Mouse (Mus musculus) embryonic stem cell, embryonic (primary cell): ENCODE measurements around the gene Crlf2.

Experiments
- CTCF ChIA-PET, 4 experiments: fragments of 300-600 bp in 2 of 4; fragments of 350-600 bp in 2 of 4; sonication (Branson Sonifier 250); formaldehyde crosslinking; loops; one replicate each; lab custom pipeline; 2022; ENCODE audit warnings: inconsistent platforms in 2 of 4; lab: Charles Lee
- POLR2A ChIA-PET, 4 experiments: fragments of 300-600 bp in 2 of 4; fragments of 350-600 bp in 2 of 4; sonication (Branson Sonifier 250); formaldehyde crosslinking; loops; one replicate each; lab custom pipeline; 2022; ENCODE audit warnings: antibody characterized with exemption in 4 of 4, inconsistent platforms in 1 of 4; lab: Charles Lee

Gene Crlf2

DNA sequence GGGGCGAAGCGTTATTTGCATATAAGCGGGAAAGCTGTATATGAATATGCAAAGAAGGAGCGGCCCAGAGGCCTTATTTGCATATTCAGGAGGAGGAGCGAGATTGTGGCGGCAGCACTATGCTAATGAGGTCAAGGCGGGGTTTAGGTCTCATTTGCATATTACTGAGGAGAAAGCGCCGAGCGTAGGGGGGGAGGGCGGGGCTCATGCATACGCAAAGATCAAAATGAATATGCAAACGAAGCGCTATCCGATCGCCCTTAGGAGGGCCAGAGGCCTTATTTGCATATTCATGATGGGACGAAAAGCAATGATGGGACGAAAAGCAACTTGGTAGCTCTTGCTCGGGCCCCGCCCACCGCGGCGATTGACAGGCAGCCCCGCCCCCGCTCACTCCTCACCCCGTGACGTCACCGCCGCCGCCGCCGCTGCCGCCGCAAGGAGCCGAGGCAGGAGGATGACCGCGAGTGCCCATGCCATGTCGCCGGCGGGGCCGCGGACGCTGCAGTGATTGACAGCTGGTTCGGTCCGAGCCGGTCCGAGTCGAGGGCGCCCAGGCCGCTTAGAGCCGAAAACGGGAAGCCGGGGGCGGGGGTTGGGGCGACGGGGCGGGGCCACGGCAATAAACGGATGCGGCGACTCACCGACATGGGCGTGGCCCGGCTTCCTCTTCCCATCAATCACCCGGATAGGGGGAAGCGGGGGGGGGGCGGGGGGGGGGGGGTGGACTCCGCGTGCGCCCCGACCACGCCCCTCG lies at the start of gene Crlf2:
Crlf2 (minus strand) TSS at position 590 of the 757 bp plus-strand sequence.
- CTCF ChIA-PET = interaction anchor here in 1 of 4 experiments (0.7 to 1.0 kb wide), 2 partner anchors 9 to 673 kb away, joined by 3 read pairs; no protein-coding TSS in a partner anchor
- POLR2A ChIA-PET = interaction anchor here in 3 of 4 experiments (0.5 to 3.1 kb wide), 42 partner anchors 9 to 1493 kb away, joined by 3 to 89 read pairs (median 4); partner anchors contain the start of genes Gm35315 (in 2 of the 3), 4930522L14Rik (in 1 of the 3), Ankle2 (in 1 of the 3) and Chfr (in 1 of the 3)

DNA sequence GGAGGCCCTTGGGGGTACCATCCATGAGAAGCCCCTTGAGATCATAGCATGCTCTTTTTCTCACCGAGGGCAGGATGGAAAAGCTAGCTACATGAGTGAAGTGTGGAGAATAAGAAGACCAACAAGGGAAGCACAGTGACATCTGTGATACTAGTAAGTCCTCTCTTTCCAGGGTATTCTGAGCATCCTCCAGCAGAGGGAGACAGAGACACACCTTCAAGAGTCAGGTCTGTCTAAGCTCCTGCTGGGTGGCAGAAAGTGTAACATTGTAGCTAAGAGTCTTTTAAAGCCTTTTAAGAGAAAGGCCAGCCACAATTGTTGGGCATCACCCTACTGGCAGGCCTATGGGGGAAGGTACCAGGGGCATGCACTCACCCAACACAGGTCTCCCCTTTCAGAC lies 43.8 kb upstream of the Crlf2 start:
- ChIA-PET CTCF (interaction anchor here in 2 of 4 experiments (0.6 to 1.1 kb wide), 4 partner anchors 54 to 413 kb away, joined by 3 to 6 read pairs (median 4); no protein-coding TSS in a partner anchor), POLR2A (interaction anchor here in 1 of 4 experiments (1.3 kb wide), 1 partner anchor 264 kb away, joined by 3 read pairs; no protein-coding TSS in a partner anchor)

DNA sequence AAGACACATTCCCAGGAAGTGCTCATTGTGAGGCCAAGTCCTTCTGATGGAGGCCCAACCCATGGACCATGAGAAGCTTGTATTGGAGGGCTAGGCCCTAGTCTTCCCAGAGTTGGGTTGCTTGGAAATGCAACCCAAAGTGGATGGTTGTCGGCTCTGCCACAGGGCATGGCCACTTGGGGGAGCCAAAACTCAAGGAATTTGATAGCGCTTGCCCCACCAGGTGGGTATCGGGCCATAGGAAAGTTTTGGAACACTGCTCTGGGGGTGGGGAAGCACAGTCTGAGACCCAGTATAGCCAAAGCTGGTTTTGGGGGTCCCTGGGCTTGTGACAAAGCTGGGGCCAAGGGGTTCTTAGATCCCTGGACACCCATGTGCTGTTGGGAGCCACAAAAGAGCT lies 42.3 kb upstream of the Crlf2 start:
- POLR2A ChIA-PET = interaction anchor here in 3 of 4 experiments (0.7 to 1.2 kb wide), 3 partner anchors 44 to 244 kb away, joined by 3 read pairs; no protein-coding TSS in a partner anchor
- CTCF ChIA-PET = interaction anchor here in 2 of 4 experiments (0.6 to 0.7 kb wide), 3 partner anchors 40 to 1355 kb away, joined by 3 to 4 read pairs (median 3); no protein-coding TSS in a partner anchor

DNA sequence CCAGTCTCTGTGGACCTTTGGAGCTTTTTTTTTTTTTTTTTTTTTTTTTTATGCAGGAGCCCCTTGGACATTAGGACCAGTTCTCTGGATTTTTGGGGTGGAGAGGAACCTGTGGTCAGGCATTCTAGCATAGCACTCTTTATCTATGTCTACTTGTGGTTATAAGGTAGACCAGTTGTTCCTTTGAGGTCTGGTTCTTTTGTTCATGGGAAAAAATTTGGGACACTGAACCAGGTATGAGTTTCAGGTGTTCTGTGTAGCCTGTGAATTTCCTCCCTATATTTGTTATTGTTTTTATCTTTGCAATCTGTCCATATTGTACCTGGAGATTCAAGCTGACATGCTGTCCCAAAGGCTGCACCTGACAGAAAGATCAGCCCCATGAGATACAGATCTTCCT lies 40.1 kb upstream of the Crlf2 start:
- ChIA-PET CTCF (interaction anchor here in 1 of 4 experiments (0.6 kb wide), 1 partner anchor 313 kb away, joined by 3 read pairs; no protein-coding TSS in a partner anchor), POLR2A (interaction anchor here in 1 of 4 experiments (1.2 kb wide), 1 partner anchor 246 kb away, joined by 6 read pairs; no protein-coding TSS in a partner anchor)

DNA sequence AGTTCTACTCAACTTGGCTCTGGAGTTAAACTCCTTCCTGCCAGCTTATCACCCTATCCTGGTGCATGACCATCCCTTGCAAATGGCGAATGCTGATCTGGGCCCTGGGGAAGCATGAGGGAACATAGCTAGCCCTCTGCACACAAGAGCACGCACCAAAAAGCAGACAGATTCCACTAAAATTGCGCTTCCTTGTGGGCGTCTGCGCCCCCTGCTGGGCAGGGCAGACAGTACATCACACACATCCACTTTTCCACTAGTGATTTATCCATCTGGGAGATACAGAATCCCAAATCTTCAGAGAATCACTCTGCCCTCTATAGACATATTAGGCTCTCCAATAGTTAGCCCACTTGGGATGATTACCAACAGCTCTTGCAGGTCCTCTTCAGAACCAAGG lies 37.9 kb upstream of the Crlf2 start:
- POLR2A ChIA-PET = interaction anchor here in 3 of 4 experiments (0.6 to 1.7 kb wide), 4 partner anchors 38 to 652 kb away, joined by 3 to 4 read pairs (median 3); partner anchors contain the start of gene Crlf2 (in 2 of the 3)
- CTCF ChIA-PET = interaction anchor here in 2 of 4 experiments (0.6 to 1.1 kb wide), 3 partner anchors 26 to 90 kb away, joined by 4 to 7 read pairs (median 5); no protein-coding TSS in a partner anchor

DNA sequence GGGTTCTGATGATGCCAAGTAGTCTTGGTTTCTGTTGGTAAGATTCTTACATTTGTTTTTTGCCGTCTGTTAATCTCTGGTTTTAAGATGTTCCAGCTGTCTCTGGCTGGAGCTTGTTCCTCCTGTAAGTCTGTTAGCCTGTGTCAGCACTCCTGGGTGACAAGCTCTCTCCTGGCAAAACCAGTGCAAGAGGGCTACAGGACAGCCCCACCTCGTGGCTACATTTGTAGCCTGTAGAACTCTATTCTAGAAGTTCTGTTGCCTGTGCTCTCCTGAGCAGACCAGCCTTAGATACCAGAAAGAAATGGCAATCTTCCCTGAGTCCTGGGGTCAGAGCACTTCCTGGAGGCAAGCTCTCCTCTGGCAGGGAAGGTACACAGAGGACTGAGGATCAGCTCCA lies 4.0 kb upstream of the Crlf2 start:
- CTCF ChIA-PET = interaction anchor here in 2 of 4 experiments (0.6 to 0.7 kb wide), 3 partner anchors 13 to 869 kb away, joined by 3 to 4 read pairs (median 3); no protein-coding TSS in a partner anchor
- POLR2A ChIA-PET = interaction anchor here in 2 of 4 experiments (0.7 to 1.1 kb wide), 2 partner anchors 10 to 15 kb away, joined by 3 to 5 read pairs; no protein-coding TSS in a partner anchor

DNA sequence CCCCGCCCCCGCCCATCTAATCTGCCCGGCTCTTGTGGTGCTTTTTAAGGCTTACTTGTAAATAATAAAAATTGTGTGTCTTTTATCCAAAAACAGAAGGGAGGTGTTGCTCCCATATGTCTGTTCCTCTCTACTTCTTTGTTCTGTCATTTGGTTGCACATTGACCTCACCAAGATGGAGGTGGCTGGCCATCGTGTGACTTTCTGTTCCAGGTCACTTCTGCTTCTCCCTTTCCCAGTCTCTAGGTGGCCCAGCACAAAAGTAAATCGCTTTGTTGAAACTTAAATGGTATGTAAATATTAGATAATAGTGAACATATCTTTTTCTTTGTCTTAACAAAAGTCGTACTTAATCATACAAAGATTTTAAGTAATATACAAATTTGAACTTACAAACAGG lies 398 bp upstream of the Crlf2 start:
- CTCF ChIA-PET = interaction anchor here in 1 of 4 experiments (1.0 kb wide), 1 partner anchor 9 kb away, joined by 3 read pairs; no protein-coding TSS in a partner anchor
- POLR2A ChIA-PET = interaction anchor here in 3 of 4 experiments (0.5 to 3.1 kb wide), 25 partner anchors 9 to 1290 kb away, joined by 3 to 89 read pairs (median 5); partner anchors contain the start of genes Ankle2 (in 1 of the 3), Chfr (in 1 of the 3), Dr1 (in 1 of the 3) and Fbrsl1 (in 1 of the 3)

DNA sequence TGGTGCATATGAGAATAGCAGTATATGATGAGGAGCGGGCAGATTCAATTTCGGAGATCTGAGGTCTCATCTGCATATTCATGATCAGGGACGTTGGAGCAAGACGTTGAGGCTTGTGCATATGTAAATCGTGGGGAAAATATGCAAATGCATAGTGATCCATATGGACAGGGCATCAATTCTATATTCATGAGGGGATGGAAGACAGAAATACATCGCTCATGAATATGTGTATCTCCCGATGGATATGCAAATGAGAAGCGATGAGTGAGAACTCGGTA lies 730 bp downstream of the Crlf2 start:
- ChIA-PET POLR2A (interaction anchor here in 3 of 4 experiments (0.5 to 3.1 kb wide), 38 partner anchors 8 to 1493 kb away, joined by 3 to 89 read pairs (median 4); partner anchors contain the start of genes Gm35315 (in 2 of the 3), 4930522L14Rik (in 1 of the 3), Ankle2 (in 1 of the 3) and Chfr (in 1 of the 3)), CTCF (interaction anchor here in 1 of 4 experiments (1.0 kb wide), 1 partner anchor 8 kb away, joined by 3 read pairs; no protein-coding TSS in a partner anchor)

DNA sequence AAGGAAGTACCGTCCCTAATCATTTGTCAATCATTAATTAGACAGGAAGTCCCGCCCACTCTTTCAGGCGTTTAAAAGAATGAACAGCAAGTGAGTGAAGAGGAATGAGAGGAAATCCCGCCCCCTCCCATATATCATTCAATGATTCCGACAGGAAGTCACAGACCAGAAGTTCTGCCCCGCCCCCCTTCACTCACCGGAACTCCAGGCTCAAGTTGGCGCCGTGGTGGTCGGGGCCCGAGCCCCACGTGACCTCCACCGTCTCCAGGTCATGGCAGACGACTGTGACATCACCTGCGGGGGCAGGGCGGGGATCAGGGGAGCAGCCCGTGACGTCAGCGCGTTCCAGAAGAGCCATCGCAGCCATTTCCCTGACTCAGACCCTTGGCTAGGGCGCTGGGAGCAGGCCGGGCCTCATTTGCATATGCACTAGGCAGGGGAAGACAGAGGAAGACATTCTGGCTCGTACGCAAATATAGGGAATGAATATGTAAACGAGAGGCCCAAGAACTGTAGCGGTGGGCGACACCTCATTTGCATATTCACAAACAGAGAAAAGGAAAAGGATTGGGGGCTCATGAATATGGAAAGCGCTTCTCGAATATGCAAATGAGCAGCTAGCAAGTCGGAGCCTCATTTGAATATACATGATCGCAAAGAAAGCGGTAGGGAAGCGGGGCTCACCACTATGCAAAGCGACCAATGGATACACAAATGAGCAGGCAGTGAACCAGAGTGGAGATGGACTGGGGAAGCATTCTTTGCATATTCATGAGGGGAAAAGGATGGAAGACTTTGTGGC lies 1.3 kb downstream of the Crlf2 start:
- ChIA-PET CTCF (no interaction called here), POLR2A (interaction anchor here in 3 of 4 experiments (0.5 to 3.1 kb wide), 34 partner anchors 8 to 1492 kb away, joined by 3 to 89 read pairs (median 5); partner anchors contain the start of genes 4930522L14Rik (in 1 of the 3), Chfr (in 1 of the 3), Dr1 (in 1 of the 3) and Fbrsl1 (in 1 of the 3))

DNA sequence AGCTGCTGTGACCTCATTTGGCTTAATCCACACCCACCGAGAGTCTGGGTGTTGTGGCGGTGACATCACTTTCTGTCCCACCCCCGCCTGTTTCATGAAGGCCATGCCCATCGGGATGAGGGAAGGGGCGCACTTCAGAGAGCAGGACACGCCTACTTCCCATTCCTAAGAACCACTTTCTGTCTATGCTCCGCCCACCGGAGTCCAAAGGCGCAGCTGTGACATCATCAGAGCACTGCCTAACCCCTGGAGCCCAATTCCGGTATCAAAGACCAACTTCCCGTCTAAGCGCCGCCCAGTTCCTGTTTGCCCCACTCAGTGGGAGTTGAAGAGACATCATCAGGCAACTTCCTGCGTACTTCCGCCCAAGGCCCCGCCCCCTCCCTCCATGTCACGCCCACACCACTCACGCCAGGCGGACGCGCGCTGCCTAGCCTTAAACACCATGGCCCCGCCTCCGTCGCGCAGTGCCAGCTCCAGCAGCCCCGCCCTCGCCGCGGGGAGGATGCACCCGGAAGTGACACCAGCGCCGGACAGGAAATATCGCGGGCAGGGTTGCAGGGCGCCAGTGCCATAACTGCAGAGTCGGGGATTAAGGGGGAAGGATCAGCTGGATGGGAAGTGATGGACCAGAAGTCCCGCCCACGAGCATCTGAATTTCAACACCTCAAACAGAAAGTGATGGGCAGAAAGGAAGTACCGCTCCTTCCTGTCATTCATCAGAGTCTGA lies 2.0 kb downstream of the Crlf2 start:
- POLR2A ChIA-PET = interaction anchor here in 3 of 4 experiments (0.6 to 3.1 kb wide), 18 partner anchors 90 to 891 kb away, joined by 3 to 15 read pairs (median 4); partner anchors contain the start of genes 5430403G16Rik (in 1 of the 3), Ankle2 (in 1 of the 3), Chfr (in 1 of the 3) and Fbrsl1 (in 1 of the 3)
- CTCF ChIA-PET = no interaction called here

DNA sequence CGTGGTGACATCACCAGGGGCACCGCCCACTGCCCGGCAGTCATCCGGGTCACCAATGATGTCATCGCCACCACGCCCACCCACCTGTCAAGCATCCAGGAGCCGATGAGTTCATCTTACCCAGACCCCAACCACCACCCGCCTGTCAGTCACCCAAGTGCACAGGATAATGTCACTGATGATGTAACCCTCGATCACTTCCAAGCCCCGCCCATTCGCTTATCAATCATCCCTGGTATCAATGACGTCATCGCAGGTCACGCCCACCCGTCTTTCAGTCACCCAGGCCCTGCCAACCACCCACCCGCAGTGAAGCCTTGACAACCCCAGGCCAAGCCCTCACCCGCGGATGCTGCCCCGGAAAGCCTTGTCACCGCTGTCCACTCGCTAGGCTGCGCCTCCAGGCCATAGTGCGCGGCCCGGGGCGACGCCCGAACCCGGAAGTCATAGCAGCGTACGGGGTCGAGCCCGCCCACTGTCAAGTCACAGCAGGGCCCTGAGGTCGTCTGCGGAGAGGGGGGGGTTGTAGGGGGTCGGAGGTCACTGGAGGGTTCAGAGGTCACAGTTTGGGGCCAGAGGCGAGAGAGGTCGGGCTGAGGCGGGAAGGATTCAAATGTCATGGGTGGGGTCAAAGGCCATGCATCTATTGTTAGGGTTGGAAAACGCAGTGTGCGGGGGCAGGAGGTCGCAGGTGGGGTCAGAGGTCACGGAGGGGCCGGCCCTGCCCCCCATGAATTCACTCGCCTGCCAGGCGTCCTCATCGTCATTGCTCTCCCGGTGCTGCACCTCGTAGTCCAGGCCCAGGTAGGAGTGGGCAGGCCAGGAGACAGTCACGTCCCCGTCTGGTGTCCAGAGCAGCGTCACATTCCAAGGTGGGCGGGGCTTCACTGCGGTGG lies 2.9 kb downstream of the Crlf2 start:
- POLR2A ChIA-PET = interaction anchor here in 3 of 4 experiments (0.6 to 3.1 kb wide), 17 partner anchors 89 to 788 kb away, joined by 3 to 15 read pairs (median 4); partner anchors contain the start of genes 5430403G16Rik (in 1 of the 3), Ankle2 (in 1 of the 3), Chfr (in 1 of the 3) and Gm15446 (in 1 of the 3)
- CTCF ChIA-PET = no interaction called here

DNA sequence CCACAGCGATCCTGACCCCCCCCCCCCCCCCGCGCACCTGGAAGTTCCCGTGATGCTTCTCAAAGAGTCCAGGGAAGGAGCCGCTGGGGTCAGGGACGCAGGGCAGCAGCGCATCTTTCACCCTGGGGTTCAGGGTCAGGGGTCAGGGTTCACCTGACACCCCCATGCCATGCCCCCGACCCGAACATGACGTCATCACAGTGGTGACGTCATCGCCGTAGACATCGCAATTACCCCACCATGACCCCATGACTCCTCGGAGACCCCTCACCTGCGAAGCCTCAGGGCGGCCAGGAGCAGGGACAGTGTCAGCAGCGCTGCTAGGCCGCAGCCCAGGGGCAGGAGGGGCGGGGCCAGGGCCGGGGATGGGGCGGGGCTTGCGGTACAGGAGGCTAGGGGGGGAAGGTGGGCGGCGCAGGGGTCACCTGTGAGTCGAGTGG lies 3.5 kb downstream of the Crlf2 start:
- CTCF ChIA-PET = no interaction called here

DNA sequence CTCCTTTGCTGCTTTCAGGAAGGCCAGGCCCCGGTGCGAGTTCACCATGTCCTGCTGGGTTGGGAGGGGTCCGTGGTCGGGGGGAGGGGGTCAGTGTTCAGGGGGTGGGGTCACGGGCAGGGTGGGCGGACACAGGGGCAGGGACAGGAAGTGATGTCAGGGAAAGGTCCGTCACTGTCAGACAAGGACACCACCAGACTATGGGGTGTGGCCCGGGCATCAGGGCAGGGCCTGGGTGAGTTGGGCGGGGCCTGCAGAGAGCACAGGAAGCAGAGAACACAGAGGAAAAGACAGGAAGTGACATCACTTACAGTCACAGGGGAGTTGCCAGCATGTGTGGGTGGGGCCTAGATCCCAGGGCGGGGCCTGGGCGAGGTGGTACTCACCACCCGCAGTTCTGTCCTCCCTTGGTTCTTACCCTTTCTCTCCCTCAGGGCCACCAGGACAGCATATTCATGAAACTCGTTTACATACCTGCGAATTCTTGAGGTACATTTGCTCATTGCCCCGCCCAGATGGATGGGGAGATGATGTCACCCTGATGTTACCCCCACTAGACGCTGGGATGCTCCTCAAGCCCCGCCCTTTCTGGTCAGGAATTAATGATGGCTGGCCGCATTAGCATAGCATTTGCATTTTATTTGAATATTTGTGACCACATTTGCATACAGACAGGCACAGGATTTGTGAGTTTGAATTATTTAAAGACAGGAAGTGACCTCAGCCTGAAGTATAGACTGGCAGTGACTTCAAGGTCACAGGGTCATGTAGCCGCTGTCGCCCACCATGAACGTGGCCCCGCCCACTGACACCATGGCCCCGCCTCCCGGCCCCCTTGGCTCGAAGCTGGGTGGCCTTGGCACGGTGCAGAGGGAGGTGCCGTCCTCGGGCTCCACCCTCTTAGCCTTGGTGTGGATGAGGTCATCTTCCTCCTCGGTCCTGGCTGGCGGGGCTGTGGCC lies 4.4 kb downstream of the Crlf2 start:
- POLR2A ChIA-PET = interaction anchor here in 2 of 4 experiments (0.7 to 1.5 kb wide), 10 partner anchors 88 to 1692 kb away, joined by 3 to 9 read pairs (median 3); partner anchors contain the start of genes 4930522L14Rik (in 1 of the 2) and Fbrsl1 (in 1 of the 2)
- CTCF ChIA-PET = no interaction called here

More for the DNA sequence above, 3.5 kb downstream of the Crlf2 start:
- POLR2A ChIA-PET = interaction anchor here in 1 of 4 experiments (1.0 kb wide), 2 partner anchors 88 to 503 kb away, joined by 3 read pairs; no protein-coding TSS in a partner anchor
